Mouse (Mus musculus) gastrocnemius, postnatal 10 days (tissue): Measurements from ENCODE around the gene Umad1. TPM values are rescaled to one million over a fixed set of nuclear protein-coding genes. Genes with fewer than 3 reads are reported as not detected.
A peak's percentile ranks its signal among the peaks of the same experiment; 100 is the strongest.
"Not testable (repeated sequence)": the region's sequence is repeated elsewhere in the genome, so short reads cannot be mapped to it uniquely, and the experiment has no call there.

Experiments
- DNase-seq: peaks from one replicate; pipeline ENCODE4 v3.0.0; 2021; ENCODE audit warnings: mixed read lengths
- total RNA-seq, 2 experiments: library from RNA; stranded (reverse); gene quantifications; 2 replicates each; pipeline ENCODE4 v1.2.3; 2021

The Umad1 gene
- total RNA-seq, 2 experiments from 2014 or later, result 9.3 to 11.3 TPM

DNA sequence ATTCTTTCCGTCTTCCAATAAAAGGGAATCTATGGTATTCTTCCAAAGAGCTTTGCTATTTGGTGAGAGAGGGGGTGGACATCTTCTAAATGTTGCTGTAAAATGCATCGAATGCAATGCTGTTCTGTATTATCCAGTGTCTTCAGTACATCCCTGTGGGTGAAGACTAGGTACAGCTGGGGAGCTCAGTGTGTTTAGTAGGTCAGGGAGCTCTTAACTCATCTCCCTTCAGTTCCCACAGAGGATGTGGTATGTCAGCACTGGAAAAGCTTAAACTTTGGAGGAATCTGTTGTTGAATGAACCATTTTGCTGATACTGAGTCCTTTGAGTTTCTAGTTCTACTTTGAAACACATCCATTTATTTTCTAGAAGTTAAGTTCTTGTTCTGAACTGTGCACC lies 53.5 kb downstream of the Umad1 start:
- DNase-seq, result no peak

DNA sequence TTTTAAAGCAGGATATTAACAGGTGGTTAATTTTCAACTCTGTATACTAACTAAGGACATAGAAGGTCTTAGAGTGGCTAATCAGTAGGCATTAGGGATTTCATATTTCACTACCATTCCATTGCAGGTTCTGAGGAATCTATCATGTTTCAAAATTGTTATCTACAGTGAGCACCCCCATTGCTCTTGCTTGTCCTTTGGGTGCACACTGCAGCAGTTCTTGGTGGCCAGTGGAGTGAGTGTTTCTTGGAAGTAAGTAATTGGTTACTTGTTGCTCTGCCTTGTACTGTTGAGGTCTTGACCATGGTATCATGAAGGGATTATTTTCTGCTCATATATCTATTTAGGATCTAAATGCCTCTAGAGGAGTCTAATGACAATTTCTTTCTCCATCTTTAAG lies 57.1 kb downstream of the Umad1 start:
- DNase-seq, result no peak

DNA sequence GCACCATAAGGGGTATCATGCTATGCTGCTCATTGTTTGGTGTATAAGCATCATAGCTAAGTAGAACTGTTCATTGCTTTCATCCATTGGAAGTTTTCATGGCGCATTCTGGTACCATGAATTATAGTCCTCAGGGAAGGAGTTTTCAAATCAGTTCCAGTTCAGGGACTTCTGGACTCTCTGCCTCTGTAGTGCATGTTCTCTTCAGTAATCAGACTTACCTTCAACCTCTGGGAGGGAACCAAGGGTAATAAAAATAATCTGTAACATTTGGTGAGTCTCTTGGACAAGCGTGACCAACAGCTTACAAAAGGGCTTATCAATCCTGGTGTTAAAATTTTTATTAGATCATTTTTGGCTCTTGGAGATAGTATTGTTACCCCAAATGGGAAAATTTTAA lies 60.5 kb downstream of the Umad1 start:
- no peak for DNase-seq

DNA sequence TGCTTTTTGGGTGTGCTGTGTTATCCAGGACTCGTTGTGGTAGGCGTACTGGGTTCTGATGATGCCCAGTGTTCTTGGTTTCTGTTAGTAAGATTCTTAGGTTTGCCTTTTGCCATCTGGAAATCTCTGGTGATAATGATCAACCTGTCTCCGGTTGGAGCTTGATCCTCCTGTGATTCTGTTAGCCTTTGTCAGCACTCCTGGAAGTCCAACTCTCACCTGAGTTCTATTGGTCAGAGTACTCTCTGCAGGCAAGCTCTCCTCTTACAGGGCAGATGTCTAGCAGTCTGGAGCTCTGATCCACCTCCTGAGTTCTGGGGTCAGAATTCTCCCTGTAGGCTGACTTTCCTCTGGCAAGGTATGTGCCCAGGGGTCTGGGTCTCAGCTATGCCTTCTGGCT lies 72.4 kb downstream of the Umad1 start:
- DNase-seq, result not testable (repeated sequence)

DNA sequence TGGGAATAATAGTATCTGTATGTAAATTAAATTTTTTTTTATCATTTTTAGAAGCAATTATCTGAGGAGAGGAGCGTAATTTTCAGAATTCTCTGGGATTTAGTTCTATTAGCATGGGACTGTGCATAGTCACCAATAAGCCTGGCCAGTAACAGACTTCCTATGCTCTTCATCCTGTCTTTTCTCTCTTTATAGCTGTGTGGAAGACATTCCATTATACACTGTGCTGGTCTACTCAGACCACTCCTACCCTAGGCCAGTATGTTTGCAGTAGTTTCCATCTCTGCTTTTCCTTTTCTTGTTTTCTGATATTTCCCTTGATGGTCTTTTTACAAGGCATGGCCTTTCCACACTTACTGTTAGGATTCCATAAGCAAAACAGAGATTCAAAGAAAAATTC lies 74.3 kb downstream of the Umad1 start:
- DNase-seq, result no peak

DNA sequence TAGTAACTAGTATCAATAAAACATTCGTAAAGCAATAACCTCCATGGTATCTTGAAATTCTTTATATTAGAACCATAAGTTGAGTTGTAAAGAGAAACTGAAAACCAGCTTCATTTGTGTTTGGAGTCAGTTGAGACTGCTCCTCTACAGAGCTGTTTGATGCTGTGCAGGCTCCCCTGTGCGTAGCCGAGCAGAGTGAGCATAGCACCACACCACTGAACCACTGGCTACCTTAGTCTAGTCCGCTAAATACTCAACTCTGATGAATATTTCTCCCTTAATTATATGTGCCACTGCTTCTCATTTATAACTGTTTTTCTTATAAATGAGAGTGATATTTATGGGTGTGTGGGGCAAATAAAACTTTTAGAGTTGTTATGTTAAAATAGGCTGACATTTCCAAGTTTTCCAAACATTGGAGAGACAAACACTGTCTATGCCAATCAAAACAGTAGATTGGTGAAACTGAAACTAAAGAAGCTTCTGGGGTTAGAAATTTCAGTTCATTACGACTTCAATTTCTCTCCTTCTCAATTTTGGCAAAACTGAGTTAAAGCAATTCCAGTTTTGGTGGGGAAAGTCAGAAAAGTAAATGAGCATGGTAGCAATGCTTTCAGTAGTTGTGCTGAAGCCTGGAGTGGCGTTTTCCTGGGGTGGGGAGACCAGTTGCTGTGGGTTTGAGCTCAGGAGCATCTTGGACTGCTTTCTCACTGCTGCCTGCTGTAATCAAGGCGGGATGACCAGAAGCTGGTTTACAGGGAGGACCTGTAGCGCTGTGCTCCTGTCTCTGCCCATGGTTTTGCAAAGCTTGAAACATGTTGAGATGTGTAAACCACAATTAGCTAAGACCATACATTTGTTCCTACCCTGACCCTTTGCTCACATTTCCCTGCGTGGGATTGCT lies 77.7 kb downstream of the Umad1 start:
- DNase-seq, result no peak

DNA sequence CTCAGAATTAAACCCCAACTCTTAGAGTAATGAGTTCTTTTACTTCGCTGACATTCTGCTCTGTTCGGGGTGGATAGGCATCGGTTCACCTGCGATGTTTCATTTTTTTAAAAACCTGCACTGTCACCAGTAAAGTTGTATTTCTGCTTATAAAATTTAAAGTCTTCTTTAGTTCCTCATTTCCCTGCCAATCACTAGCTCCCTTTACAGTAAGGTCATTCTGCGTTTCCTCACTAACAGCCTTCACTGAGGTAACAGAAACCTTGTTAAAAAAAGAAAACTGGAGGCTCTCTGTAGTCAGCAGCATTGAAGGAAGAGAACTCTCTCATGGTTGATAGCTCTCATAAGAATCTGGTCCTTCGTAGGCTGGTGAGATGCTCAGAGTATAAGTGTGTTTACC lies 80.4 kb downstream of the Umad1 start:
- DNase-seq, result no peak

DNA sequence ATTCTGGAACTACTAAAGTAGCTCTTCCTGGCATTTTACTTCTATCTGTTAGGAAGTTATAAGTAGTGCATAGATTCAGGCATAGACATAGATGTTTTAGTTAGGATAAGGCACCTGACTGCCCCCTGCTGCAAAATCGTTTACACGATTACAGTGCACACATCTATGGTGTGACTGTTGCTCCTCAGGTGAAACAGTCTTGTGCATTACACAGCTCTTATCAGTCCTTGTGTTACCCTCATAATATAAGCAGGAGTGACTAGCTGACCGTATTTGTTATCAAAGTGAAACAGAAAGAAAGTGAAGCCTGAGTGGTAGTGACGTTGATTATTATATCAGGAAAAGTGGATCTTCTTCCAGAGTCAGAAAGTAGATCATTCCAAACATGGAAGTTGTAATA lies 84.2 kb downstream of the Umad1 start:
- no peak for DNase-seq

DNA sequence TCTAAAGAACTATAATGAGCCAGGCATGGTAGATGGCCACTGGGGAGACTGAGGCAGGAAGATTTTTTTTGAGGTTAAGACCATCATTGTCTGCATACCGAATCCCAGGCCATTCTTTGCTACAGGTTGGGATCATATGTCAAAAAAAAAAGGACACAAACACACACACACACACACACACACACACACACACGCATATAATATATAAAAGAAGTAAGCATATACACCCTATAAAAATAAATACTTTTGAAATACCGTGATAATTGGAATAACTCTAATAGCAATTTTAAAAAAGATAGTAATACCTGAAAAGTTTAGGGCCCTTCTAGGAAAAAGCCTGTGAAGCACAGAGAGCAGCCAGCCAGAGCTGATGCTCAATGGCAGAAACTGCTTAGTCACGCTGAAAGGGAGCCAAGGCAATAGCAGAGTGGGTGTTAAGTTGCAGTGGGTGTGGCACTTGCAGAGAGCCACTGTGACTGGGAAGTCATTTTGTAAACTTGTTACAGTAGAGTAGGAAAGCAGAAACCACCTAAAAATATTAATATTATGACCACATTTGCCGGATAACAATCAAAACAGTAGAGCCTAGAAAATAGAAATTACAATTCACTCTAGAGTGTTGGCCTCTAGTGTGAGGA lies 86.2 kb downstream of the Umad1 start:
- peak; percentile 55 for DNase-seq

DNA sequence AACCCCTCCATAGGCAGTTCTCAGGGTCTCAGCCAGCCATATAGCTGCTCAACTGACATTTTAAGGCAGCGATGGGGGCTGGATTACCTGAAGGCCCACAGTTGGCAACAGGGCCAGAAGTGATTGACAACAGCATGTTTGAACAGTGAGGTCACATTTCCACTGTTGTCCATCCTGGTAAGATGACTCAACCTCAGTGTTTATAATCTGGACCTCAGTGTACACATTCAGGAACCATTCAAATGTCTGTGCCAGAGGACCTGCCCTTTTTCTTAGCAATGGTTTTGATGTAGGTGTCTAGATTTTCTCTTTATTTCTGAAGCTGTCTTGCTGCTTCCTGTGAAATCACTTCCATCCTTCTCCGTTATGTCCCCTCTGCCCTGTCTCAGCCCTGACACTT lies 88.1 kb downstream of the Umad1 start:
- no peak for DNase-seq

DNA sequence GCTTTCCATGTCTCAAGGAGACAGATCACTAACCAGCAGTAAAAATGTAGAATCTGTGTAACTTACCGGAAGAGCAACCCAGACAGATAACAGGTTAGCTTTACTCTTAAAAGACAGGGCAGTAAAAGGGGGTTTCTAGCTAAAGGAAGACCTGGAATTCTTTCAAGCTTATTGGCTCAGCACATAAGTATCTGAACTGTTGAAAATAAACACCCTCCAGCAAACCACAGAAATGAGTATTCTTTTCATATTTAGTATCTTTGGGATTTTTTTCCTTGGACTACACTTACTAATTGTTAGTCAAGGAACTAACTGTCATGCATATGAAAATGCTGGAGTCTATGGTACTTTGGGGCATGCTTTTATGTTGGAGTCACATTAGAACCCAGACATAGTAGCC lies 89.3 kb downstream of the Umad1 start:
- DNase-seq, result no peak

DNA sequence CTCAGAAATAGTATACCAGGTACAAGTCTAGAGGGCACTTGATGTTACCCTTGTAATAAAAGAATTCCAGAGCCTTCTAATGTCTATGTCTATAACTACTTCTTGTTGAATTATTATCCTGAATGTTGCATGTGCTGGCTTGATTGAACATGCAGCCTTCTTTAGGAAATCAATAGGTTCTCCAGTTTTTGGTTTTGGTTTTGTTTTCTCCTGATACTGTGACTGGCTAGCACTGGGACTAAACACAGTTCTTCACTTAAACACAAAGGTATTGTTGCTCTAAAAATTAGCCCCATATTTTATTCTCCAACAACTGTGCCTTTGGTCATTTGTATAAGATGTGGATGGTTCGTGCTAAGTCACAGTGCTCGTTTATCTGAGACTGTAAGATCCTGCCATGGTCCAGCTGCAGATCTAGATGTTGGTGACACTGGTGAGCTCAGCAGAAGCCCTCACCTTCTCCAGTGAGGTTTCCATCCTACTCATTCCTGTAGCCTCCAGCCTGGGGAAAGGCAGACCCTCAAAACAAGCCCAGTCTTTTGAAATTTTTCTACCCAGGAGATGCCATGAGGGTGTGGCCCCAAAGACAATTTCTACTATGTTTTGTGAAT lies 90.1 kb downstream of the Umad1 start:
- DNase-seq, result no peak

DNA sequence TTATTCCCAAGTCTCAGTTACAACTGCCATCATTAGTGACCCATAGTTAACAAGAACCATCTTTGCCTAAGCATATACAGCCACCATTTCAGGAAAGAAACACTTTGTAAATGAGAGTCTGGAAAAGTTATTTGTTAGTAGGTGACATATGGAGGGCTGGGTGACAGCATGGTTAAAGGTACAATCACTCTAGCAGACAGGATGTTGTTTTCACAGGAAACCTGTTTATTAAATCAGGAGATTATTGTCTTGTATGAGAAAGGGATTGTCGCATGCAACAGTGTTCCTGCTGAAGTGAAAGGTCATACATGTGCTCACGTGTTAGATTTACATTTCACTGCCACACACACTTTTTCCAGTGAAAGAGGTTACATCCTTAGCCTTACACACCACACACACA lies 92.4 kb downstream of the Umad1 start:
- no peak for DNase-seq

DNA sequence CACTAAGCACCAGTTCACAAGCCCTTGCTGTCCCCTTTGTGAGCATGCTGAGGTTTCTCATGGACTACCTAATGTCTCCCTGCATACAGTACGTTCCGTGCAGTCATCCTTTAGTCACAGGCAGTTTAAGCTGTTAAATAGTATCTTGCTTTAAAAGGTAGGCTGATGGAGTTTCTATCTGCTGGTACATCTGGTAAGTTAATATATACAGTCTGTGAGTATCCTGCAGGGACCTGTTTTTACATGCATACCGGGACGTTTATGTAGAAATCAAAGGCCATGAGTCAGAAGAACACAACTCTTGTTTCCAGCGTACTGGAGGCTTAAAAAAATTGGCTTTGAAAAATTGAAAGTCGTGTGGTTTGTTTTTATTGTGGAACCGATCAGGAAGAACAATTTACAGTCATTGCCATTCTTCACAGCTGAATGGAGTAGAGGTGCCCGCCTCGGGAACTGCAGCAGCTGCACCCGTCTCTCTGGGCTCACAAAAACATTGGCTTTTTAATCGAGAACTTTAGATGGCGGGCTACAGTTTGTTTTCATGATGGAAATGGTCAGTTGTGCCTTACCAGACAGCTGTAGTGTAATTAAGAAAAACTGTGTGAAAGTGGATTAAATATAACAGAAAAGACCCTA lies 93.6 kb downstream of the Umad1 start:
- DNase-seq, result no peak

DNA sequence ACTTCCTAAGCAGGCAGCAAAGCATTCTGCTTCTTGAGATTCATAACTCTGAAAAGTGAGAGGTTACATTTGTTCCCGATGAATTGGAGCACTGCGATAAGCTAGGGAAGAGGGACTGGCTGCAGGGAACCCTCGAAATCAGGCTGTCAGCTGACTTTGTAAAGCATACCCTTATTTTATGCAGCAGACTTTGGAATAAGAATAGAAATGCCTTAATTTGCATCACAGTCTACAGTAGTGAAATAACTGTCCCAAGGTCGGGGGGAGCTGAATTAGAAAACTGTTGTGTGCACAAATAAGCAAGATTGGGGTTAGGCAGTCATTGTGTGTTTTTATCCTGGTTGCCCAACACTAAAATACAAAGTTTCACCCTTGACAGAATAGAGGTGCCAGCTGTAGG lies 94.4 kb downstream of the Umad1 start:
- no peak for DNase-seq

DNA sequence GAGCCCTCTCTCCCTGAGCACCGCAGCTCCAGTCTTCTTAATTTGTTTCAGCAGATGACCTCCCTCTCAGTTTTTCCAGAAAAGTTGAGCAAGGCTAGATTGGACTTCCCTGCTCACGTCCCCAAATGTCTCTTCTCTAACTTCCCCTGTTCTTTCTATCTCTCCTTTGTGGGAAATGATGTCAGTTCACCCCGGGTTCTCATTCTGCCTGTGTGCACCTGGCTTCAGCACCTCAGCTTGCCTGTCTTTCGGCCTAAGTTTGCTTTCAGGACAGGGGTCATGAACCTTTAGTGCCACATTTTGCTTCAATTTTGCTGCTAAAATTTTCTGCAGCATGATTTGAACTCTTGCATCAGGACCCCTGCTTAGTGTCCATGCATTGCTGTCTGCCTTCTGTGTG lies 95.8 kb downstream of the Umad1 start:
- DNase-seq, result no peak

DNA sequence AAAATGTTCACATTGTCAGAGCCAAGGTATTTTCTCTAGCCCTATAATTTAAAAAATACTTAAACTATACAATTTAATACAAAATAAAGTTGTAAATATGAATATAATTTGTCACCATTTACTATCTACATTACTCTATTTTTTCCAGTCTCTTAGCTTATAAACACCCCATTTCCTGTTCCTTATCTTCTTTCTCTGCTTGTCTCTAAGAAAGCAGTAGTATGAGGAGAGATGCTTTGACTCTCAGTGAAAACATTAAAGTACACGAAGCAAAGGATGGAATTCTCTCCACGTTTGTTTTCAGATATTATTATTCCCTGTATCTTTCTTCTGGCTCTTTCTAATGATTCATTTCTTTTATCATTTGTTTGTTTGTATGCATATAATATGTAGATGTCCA lies 99.1 kb downstream of the Umad1 start:
- no peak for DNase-seq

DNA sequence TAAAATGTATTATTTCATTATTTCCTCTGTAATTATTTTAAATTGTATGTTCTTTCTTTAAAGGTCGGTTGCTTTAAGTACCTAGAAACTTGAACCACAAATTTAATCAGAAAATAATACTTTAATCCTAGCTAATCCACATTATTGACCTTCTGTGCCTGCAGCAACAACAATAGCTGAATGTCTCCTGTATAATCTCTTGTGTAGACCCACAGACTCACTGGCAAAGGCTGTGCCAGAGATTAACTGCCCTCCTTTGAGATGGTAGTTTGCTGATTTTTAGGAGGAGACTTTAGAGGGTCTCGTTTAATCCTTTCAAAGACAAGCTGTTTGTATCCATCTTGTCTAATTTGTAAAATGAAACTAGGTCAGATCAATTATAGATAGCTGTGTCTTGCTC lies 99.7 kb downstream of the Umad1 start:
- no peak for DNase-seq

DNA sequence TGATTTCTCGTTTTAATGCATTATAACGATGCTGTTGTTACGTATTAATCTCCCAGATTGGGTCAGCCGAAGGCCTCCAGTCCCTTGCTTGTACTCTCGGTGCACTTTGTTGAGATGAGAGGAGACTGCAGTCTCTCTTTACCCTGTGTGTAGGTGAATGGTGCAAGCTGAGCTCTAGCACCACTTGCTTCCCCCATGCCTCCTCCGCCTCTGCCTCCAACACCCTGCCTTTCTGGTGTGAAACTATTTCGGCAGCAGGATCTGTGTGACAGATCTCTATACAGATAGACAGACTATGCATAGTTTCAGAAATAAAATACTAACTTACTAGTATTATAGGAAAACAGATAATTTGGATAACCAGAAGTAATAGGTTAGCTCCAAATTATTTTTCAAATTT lies 101.7 kb downstream of the Umad1 start:
- no peak for DNase-seq

DNA sequence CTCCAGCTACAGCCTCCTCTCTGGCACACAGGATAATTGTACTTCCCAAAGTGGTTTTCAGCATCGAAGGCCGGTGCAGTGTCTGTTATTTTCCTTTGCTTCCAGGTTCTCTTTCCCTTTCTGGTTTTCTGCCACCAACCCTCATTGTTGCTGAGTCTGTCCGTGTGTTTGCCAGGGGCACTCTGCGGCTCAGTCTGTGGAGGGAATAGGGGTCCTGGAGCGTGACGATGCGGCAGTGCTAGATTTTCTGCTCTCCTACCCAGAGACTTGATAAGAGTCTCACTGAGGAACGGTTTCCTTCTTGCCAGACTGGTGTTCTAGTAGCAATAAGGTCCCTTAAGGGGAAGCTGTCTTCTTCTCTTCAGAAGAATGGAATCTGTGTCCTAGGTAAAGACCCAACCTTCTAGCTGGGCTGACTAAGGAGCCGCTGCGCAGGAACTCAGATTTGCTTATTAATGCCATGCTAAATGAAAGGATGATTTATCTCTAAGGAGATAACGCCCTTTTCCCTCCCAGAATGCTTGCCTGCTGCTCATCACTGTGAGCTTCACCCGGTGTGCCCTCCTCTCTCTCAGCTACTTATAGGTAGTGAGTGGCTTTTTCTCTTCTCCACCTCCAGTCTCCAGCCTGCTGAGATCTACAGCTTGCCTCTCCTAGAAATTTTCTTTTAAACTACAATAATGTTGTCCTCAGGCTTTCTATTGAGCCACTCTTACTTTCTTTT lies 105.1 kb downstream of the Umad1 start:
- no peak for DNase-seq

DNA sequence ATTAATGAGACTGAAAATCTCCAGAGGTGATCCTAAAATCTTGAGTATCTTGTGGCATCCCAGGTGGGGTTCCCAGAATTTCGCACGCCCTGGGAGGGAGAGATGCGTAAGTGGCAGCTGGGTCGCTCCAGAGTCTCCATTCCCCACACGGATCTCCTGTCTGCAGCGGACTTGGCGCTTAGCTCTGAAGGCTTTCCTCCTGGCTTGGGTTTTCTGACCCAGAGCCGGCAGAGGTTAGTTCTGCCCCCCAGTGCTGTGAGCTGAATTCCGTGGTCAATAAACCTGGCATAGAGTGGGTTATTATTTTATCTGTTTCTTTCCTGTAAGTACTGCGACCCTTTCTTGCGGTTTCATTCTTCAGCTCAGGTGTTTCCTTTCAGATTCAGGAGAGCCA lies 105.7 kb downstream of the Umad1 start:
- DNase-seq, result no peak

DNA sequence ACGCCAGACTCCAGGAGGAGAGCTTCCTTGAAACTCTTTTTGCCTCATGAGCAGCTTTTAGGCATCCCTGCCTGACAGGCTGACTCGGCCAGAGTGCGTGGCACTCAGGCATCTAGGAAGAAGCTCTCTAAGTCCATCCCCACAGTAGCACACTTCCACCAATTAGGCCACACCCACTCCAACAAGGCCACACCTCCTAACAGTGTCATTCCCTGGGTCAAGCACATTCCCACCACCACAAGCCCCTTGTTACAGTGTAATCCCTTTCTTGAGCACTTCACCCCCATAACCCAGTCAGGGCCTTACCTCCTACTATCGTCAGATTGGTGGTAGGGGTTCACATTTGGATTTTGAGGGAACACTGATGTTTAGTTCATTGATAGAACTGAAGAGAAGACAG lies 108.6 kb downstream of the Umad1 start:
- no peak for DNase-seq
